Mouse (Mus musculus) embryonic fibroblast, embryonic 13.5 days (primary cell): ENCODE measurements around the gene Ccdc148. TPM values are rescaled to one million over a fixed set of nuclear protein-coding genes. Genes with fewer than 3 reads are reported as not detected.

Experiments
- H3K27ac ChIP-seq: 2 replicates; pipeline ENCODE4 v1.5.1; 2012; ENCODE audit warnings: low read length, control low read depth, inconsistent platforms; ENCODE audit not compliant: insufficient read depth
- H3K4me1 ChIP-seq: 2 replicates; pipeline ENCODE4 v1.6.1; 2011; ENCODE audit warnings: low read length; ENCODE audit not compliant: control insufficient read depth, insufficient read depth
- H3K4me3 ChIP-seq: 2 replicates; pipeline ENCODE4 v1.5.1; 2011; ENCODE audit warnings: mild to moderate bottlenecking, control low read depth, low read length; ENCODE audit not compliant: insufficient read depth
- CTCF ChIP-seq: IDR thresholded peaks from 2 replicates; pipeline ENCODE4 v1.5.1; 2011; ENCODE audit warnings: mild to moderate bottlenecking, control low read depth, low read length, moderate library complexity, borderline replicate concordance; ENCODE audit not compliant: insufficient read depth
- POLR2A ChIP-seq: IDR thresholded peaks from 2 replicates; pipeline ENCODE4 v1.6.1; 2011; ENCODE audit warnings: low read depth, mild to moderate bottlenecking, control low read depth, low read length, moderate library complexity
- polyA plus RNA-seq: library from polyadenylated mRNA; stranded (reverse); fragments of >200 nt; gene quantifications from 2 replicates; pipeline ENCODE4 v1.2.4, GENCODE M21; 2011; ENCODE audit warnings: low read depth; ENCODE audit not compliant: missing spikeins, insufficient read length

Ccdc148 gene
- polyA plus RNA-seq, 1 experiment = 0.12 TPM

DNA sequence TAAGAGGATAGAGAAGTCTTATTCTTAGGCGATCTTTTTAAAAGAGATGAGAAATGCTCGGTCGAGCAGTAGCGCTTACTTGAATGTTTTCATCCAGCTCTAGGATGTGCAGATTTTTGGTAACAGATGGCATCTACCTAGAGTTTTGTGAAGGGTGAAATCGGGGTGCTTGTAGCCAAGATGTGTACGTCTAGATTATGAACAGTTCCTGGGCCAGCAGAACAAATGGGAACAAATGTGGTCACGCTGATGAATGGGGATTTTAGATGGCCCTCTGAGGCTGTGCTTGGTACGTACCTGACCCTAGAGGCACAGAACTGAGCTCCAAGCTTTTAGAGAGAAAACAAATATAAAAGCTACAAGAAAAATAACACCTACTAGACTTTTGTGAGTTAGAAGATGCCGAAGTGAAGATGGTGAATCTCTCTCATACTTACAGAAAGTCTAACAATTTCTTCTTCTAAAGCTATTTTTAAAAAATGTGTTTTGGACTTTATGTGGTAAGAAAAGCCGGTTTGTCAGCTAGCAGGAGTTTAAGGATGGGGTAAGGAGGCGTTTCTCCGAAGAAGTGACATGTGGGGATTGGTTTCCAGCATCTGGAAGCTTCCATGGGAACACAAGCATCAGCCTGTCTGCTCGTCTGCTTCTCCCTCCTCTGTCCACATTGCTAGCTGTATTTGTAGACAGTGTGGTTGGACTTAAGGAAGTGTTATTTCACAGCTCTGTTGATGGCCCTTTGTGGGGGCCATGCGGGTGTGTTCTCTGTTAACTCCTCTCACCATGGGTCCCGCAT is 21.0 kb upstream of the Ccdc148 start:
- Histone ChIP-seq H3K4me1 (no peaks in the 10 kb centered on the region), H3K4me3 (no peak overlapping the region), H3K27ac (no peak overlapping the region)
- TF ChIP-seq CTCF = no peak
- TF ChIP-seq POLR2A = no peak

DNA sequence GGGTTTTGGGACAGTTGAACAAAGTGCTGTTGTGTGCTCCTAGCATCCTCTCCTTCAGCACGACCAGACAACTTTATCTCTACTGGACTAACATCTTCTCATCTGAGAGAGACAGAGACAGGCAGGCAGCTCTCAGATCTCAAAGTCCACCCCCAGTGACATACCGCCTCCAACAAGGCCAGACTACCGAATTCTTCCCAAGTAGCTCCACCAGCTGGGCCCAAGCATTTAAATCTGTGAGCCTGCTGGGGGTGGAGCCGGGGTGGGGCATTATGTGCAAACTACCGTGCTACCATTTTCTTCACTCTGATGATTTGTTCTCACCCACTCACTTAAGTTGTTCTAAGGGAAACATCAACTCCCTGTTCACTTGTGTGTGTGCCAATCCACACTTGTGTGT is 19.0 kb upstream of the Ccdc148 start:
- Histone ChIP-seq H3K4me3 (no peak overlapping the region), H3K27ac (no peak overlapping the region), H3K4me1 (no peaks in the 10 kb centered on the region)
- TF ChIP-seq POLR2A (no peak), CTCF (no peak)

DNA sequence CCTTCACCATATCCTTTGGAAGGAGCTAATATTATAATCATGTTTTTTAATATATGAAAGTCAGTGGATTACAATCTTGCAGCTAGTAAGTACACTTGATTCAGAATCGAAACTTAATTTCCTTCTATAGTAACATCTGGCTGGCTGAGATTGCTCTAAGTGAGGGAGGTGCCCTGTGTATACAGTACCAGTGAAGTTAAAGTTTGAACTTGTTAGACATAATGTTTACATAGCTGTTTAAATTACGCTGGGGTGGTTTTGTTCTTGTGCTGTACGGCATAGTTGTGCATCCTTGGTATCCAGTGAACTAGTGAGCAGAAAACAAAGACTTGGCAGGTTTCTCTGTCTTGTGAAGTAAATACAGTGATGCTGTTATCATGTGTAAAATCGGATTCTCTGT is 18.5 kb upstream of the Ccdc148 start:
- TF ChIP-seq POLR2A (no peak), CTCF (no peak)
- no peak overlapping the region for H3K4me3 ChIP-seq
- no peak overlapping the region for H3K27ac ChIP-seq
- H3K4me1 ChIP-seq = no peaks in the 10 kb centered on the region

DNA sequence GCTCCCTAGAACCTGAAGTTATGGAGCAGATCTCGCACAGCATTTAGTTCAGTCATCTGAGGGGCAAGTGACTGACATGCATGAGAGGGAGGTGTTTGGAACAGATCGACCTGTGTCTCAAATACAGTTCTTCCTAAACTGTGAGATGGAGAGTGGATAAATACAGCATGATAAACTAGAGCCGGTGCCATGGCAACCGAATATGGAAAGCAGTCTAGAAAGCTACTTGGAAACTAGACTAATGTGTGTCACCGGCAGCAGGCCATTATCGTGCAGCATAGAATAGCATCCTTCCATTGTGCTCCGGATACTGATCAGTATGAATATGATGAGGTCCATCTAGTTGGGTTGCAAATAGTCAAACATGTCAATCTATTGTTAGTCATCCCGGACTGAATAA is 17.7 kb upstream of the Ccdc148 start:
- Histone ChIP-seq H3K4me1 (no peaks in the 10 kb centered on the region), H3K4me3 (no peak overlapping the region), H3K27ac (no peak overlapping the region)
- TF ChIP-seq CTCF (no peak), POLR2A (no peak)

DNA sequence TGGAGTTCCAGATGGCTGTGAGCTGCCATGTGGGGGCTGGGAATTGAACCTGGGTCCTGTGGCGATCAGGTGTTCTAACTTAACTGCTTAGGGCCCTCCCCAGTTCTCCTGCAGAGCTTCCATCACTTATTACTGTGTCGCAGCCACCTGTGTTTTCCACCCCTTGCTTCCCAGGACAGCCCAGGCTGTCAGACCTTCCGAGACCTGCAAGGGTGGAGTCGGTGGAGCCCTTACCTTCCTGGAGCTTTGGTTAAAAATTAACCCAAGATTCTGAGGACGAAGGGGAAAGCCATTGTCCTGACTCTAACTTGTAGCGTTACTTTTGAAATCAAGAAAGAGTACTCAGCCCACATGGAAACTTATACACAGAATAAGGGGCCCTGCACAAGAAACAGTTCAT is 15.4 kb upstream of the Ccdc148 start:
- Histone ChIP-seq H3K27ac (no peak overlapping the region), H3K4me1 (no peaks in the 10 kb centered on the region), H3K4me3 (no peak overlapping the region)
- TF ChIP-seq POLR2A (no peak), CTCF (no peak)

- TF ChIP-seq CTCF (no peak), POLR2A (no peak)
- Histone ChIP-seq H3K27ac (no peak overlapping the region), H3K4me1 (no peaks in the 10 kb centered on the region), H3K4me3 (no peak overlapping the region)
Observed at GRCm38 (mm10) chr2:59171533-59171932, 11.1 kb upstream of the Ccdc148 start.

DNA sequence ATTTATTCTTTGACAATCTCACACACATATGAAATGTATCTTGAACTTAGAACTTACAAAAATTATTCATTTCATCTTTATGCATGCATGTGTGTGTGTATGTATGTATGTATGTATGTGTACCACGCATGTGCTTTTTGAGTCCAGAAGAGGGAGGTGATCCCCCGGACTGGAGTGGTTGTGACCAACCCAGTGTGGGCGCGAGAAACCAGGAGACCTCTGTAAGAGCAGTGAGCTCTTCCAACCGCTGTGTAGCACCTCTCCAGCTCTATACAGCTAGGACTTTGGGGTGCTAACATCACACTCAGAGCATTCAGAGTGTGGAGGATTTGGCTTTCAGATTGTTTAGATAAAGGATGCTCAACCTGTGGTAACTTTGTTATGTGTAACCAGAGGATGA is 10.1 kb upstream of the Ccdc148 start:
- Histone ChIP-seq H3K4me1 (no peaks in the 10 kb centered on the region), H3K27ac (no peak overlapping the region), H3K4me3 (no peak overlapping the region)
- TF ChIP-seq CTCF = no peak
- no peak for TF ChIP-seq POLR2A

DNA sequence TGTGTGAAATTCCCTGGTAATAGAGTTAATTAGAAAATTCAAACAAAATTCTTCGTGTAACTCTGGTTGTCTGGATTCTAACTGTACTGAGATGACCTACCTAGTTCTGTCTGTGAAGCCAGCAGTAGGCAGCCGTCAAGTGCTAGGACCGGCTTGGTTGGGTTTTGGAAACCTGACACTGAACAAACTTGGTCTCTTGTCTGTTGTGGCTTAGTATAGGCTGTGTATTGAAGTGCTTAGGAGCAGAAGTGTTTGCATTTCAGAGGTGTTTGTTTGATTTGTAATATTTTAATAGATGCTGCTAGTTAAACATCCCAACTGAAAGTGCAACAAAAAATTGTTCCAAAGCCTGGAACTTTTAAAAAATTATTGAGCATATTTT is 9.7 kb upstream of the Ccdc148 start:
- TF ChIP-seq CTCF (no peak), POLR2A (no peak)
- no peak overlapping the region for H3K27ac ChIP-seq

DNA sequence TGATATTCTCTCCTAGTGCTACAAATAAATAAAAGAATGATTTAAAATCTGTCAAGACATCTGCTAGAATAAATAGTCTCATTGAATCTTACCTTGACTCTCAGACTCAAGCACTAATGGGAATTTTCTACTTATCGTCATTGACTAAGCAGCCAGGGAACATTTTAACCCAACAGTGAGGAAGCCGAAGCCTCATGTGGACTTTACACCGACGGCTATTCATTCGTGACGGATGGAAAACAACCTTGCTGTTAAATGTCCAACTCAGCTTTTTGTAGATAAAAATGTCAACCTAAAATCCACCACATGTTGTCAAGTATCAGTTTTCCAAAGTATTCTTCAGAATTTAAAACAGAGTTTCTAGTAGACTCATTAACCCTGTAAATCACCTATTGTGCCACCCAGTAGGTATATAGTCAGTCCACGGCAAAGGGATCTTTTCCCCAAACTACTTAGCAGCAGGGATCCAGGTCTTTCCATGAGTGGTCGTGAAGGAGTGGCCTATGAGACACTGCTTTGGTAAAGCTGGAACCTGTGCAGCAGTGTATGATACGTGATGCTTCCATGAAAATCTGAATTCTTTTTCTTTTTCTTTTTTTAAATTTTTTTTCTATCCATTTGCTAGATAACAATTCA is 9.2 kb upstream of the Ccdc148 start:
- H3K27ac ChIP-seq = no peak overlapping the region
- H3K4me1 ChIP-seq = no peaks in the 10 kb centered on the region
- no peak overlapping the region for H3K4me3 ChIP-seq
- TF ChIP-seq CTCF (no peak), POLR2A (no peak)

More for the DNA sequence above, 9.7 kb upstream of the Ccdc148 start:
- Histone ChIP-seq H3K4me3 (no peak overlapping the region), H3K4me1 (no peaks in the 10 kb centered on the region)

DNA sequence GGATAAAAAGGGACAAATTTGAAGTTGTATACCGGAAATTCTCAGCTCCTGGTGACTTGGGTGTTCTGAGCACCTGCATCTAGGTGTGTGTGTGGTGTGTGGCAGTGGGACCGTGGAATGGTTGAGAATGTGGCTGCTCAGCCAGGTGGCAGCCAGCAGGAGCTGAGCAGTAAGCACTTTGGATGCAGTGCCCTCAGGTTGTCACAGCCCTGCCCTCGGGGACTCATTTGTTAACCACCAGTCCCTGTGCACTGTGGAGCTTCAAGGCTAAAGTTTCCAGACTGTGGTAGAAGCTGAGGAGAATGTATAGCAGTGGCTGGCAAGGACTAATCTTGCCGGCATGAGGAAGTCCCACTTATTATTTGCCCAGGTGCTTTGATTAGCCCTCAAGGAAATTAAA is 7.3 kb upstream of the Ccdc148 start:
- TF ChIP-seq CTCF = no peak
- TF ChIP-seq POLR2A = no peak
- no peak overlapping the region for H3K4me3 ChIP-seq
- H3K4me1 ChIP-seq = no peaks in the 10 kb centered on the region; the same call in 1 of the 2 replicates
- H3K27ac ChIP-seq = no peak overlapping the region

DNA sequence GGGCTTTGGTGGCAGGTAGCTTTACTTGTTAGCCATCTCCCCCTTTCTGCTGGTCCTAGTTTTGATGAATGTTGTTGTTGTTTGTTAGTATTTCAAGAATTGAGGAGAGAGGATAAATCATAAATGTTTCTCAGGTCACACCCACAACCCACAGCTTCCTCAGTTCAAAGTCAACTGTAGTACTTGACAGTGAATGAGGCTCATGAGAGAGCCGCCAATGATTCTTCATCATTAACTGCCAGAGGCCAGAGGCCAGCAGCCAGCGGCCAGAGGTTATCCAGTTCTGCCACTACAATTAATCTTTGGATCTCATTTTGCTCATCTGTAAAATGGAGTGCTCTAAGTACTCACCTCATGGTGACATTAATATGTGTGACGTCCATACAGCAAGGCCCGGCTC is 6.5 kb upstream of the Ccdc148 start:
- no peak overlapping the region for H3K4me3 ChIP-seq
- H3K27ac ChIP-seq = no peak overlapping the region
- H3K4me1 ChIP-seq = peaks cover 2% of the 10 kb centered on the region; the same call in 1 of the 2 replicates
- TF ChIP-seq POLR2A (no peak), CTCF (no peak)
